Mouse (Mus musculus) erythroblast, embryonic 14.5 days (primary cell): ENCODE measurements around the gene Sprr3.

Source experiments
- GATA1 ChIP-seq: IDR thresholded peaks from 2 replicates; pipeline ENCODE4 v1.6.1; 2012; ENCODE audit warnings: low read length, inconsistent platforms, mixed read lengths
- TAL1 ChIP-seq: IDR thresholded peaks from 3 replicates; pipeline ENCODE4 v1.6.1; 2012; ENCODE audit warnings: low read length, inconsistent platforms, mixed read lengths

DNA sequence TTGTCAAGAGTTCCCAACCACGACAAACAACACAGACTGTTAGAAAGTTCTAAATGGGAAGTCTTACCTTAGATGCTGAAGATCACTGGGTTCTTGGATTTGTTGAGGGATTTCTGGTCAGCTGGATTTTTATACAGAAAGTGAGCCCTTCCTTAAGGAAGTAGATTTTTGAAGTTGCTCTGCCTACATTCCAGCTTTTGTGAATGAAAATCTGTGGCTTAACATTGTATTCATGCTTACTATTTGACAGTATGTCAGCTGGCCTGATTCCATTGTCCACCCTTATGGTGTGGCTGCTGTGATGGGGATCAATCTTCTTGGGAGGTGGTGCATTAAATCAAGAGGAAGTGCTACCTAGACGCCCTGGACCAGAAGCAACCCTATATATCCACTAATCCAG is at the start of gene Sprr3:
- TF ChIP-seq GATA1 (no peak), TAL1 (no peak)
